Mouse (Mus musculus) midbrain, embryonic 11.5 days (tissue): ENCODE measurements around the gene Prm1. TPM values are rescaled to one million over a fixed set of nuclear protein-coding genes. Genes with fewer than 3 reads are reported as not detected.

Experiments
- polyA plus RNA-seq: library from polyadenylated mRNA; unstranded; fragments of >200 nt; fragmentation: Nextera tagmentation; extraction: Ambion mirVana; gene quantifications from 2 replicates; pipeline ENCODE4 v1.2.1, GENCODE M21; 2014

The Prm1 gene
- polyA plus RNA-seq, 1 experiment from 2014 or later, result not detected

Other genes with a start within 250 kb of the Prm1 start
- 2.2 and 2.5 TPM in 2 replicates for gene Socs1, start 20.3 kb downstream of the Prm1 start, polyA plus RNA-seq
- gene Tnp2, start 17.2 kb downstream of the Prm1 start, polyA plus RNA-seq, result not detected in 2 replicates
- not detected in 2 replicates for gene Prm3, start 14.9 kb downstream of the Prm1 start, polyA plus RNA-seq
- not detected in 2 replicates for gene Prm2, start 9.7 kb downstream of the Prm1 start, polyA plus RNA-seq
- gene Gm11172, start 7.1 kb upstream of the Prm1 start, polyA plus RNA-seq, result not detected in 2 replicates
- gene Rmi2, start 29.2 kb upstream of the Prm1 start, polyA plus RNA-seq, result 2.3 and 2.9 TPM in 2 replicates